Mouse (Mus musculus) naive thymus-derived CD4-positive, alpha-beta T cell, adult 2 months (primary cell): ENCODE measurements around the gene C1ql3.

Experiments used
- DNase-seq: peaks from one replicate; pipeline ENCODE4 v3.0.0-alpha.2; 2011; ENCODE audit warnings: low read depth

Gene C1ql3

DNA sequence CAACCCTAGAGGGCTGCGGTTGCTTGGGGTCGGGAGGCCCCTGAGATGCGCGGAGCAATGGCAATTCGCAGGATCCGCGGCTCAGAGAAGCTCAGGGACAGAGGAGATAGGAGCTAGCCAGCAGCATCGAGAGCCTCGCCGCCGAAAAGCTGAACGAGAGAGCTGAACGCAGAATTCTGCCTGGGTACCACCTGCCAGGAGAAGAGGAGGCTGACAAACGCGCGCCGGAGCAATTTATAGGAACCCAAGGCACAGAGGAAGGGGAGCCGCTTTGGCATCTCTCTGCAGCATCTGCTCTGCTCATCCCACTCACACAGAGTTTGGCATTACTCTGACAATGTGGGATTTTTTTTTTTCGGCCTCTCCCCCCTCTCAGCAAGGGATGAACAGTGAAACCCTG, at the start of gene C1ql3:
Gene C1ql3, minus strand, starts transcription at position 335 of the 400 bp plus-strand sequence.
- peak; percentile 16 for DNase-seq

- DNase-seq, result no peak
Observed at GRCm38 (mm10) chr2:13060426-13061170, 49.0 kb upstream of the C1ql3 start.

DNA sequence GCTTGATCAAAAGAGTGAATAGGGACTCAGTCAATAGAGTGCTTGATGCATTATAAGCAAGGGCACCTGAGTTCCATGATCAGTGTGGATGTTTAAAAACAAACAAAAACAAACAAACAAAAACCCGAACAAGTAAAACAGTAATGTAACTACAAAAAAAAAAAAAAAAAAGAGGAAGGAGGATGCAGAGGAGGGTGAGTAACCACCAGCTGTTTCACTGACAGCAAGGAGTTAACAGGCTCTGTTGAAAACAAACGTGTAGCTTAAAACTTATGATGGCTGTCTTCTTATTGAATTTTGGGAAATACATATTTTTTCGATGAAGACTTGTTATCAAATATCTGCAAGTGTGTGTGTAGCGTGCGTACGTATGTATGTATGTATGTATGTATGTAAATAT, 37.0 kb upstream of the C1ql3 start:
- no peak for DNase-seq

GRCm38 (mm10) chr2:13044555-13044954, 32.9 kb upstream of the C1ql3 start:
- no peak for DNase-seq

DNA sequence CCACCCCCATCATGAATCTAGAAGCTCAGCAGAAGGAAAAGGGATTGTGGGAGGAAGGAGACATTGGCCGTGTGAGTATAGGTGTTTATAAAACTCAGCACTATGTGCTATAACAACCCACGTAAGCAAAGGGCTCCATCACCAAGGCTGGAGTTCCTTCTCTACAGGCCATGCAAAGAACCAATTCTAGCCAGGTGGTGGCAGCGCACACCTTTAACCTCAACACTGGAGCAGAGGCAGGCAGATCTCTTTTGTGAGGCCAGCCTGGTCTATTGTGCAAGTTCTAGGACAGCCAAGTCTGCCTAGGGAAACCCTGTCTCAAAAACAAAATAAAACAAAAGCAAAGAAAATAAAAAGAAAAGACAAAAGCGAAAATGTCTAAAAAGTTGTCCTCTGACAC, 28.2 kb upstream of the C1ql3 start:
- DNase-seq, result peak; percentile 16

DNA sequence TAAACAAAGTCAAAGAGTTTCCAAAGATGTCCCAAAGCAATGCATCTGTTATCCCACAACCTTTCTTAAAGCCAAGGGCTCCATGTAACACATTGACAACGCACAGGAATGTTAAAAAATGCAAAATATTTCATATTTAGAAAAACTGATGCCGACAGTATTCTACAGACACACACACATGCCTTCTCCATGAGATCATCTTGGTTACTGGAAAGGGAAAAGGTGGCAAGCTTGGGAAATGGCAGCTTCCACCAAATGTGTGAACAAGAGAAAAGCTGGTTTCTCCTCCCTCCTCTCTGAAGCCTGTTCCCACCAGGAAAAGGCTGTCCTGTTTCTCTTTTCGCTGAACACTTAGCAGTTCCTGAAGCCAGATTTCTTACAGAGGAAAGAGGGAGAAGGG, 27.2 kb upstream of the C1ql3 start:
- DNase-seq, result no peak

GRCm38 (mm10) chr2:13018861-13019260, 7.3 kb upstream of the C1ql3 start:
- DNase-seq, result no peak

- no peak for DNase-seq
Observed at GRCm38 (mm10) chr2:13018382-13018781, 6.8 kb upstream of the C1ql3 start.

- DNase-seq, result no peak
Observed at GRCm38 (mm10) chr2:13011973-13012372, 367 bp upstream of the C1ql3 start.

- DNase-seq, result peak; percentile 15
Observed at GRCm38 (mm10) chr2:13010460-13011341, 905 bp downstream of the C1ql3 start.

- peak; percentile 30 for DNase-seq
Observed at GRCm38 (mm10) chr2:13010030-13010459, 1.6 kb downstream of the C1ql3 start.

GRCm38 (mm10) chr2:13009261-13009972, 2.2 kb downstream of the C1ql3 start:
- DNase-seq, result no peak

GRCm38 (mm10) chr2:13008433-13008832, 3.2 kb downstream of the C1ql3 start:
- no peak for DNase-seq

GRCm38 (mm10) chr2:13000026-13000425, 11.6 kb downstream of the C1ql3 start:
- DNase-seq, result no peak

DNA sequence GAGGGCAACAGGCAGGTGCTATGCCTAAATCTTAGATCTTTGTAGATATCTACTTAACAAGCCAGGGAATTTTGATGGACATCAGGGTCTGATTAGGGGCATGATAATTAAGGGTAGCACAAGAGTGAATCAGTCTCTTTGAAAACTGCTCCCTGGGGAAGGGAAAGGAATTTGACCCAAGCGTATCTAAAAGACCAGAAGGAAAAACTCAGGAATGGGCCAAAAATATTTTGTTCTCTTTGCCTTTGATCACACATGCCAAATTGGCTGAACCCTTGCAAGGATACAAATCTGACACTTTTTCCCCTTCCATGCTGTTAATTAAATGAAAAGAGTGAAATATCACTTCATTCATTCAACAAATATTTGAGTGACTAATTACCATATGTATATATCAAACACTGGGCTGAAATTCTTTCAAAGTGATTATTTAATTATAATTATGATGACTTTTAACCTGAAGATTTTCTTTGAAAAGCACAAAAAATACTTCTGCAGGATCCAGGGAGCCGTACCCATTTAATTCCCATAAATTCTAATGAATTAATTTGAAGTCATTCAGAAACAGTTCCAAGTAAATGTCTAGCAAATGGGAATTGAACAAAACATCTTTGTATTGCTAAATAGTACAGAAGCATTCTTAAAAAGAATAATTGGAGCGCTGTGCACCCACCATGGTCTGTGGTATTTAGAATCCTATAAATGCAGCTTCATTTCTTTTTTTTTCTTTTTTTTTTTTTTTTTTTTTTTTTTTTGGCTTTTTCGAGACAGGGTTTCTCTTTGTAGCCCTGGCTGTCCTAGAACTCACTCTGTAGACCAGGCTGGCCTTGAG, 26.5 kb downstream of the C1ql3 start:
- DNase-seq, result no peak

DNA sequence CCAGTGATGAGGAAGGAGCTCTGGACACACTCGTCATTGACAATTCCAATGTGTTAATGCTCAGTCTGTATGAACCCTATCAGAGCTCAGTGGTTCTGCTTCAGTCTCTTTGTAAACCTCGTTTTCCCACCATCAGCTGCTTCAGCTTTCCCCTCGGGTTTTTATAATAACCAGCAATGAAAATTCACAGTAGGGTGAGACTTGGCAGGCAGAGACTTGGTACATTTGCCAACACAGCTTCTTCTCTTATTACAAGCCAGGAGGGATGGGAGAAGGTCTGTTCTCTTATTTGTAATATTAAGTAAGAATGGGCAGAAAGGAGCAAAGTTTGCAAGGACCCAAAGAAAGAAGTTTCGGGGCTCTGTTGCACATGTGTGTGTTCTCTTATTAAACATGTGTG, 32.8 kb downstream of the C1ql3 start:
- no peak for DNase-seq

DNA sequence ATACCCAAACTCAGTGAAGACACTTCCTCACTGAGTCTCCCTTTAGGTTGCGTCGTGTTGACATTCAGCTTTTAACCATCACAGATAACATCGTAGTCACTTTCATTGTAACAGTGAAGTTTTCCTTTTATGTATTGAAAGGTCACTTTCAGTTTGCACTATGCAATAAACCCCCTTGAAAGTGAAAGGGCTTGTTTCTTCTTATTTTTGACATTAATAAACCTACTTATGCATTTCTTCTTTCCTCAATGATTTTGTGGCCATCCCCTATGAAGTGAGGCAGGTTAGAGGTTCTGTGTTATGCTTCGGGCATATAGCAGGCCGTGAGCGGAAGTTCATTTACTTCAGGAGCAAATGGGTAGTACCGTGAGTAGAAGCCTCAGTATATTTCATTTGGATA, 34.2 kb downstream of the C1ql3 start:
- no peak for DNase-seq

DNA sequence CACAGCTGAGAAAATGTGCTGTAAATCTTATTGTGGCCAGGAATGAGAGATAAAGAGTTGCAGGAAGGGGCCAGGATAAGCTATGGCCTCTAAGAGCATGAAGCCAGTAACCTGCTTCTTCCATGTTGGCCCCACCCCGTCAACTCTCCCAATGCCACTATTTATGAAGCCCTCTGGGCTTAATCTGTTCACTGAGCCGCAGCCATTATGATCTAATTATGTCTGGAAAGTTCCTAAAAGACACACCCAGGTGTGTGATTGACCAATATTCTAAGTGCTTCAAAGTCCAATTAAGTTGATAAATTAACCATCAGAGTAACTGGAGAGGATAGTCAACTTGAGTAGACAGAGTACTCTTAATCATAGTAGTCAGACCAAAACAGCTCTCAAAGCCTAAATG, 37.9 kb downstream of the C1ql3 start:
- no peak for DNase-seq

- no peak for DNase-seq
Observed at GRCm38 (mm10) chr2:12970049-12970724, 41.4 kb downstream of the C1ql3 start.

GRCm38 (mm10) chr2:12956703-12957424, 54.7 kb downstream of the C1ql3 start:
- no peak for DNase-seq
